Mouse (Mus musculus): ENCODE data around the gene 2310022B05Rik. TPM values are rescaled to one million over a fixed set of nuclear protein-coding genes. Genes with fewer than 3 reads are reported as not detected.

2310022B05Rik gene
- polyA plus RNA-seq, 1 experiment from 2014 or later, result 49.1 TPM

GRCm38 (mm10) chr8:124608239-124608971 lies 54.8 kb downstream of the 2310022B05Rik start:
- H3K9me3 ChIP-seq (replicated peaks), result no peaks in the 10 kb centered on the region
- no peak for ATAC-seq (ENCODE audit: insufficient number of reproducible peaks, low FRiP score)
- H3K9ac ChIP-seq, result no peak overlapping the region
- no peak overlapping the region for H3K4me2 ChIP-seq
- peaks cover 17% of the 10 kb centered on the region for H3K27me3 ChIP-seq (replicated peaks)
- no peak overlapping the region for H3K27ac ChIP-seq (ENCODE audit: poor library complexity, severe bottlenecking)
- no peak overlapping the region for H3K4me3 ChIP-seq
- WGBS, result 64% methylated on average over 13 of the region's 13 CpGs
- H3K36me3 ChIP-seq, result no peaks in the 10 kb centered on the region
- H3K4me1 ChIP-seq (replicated peaks), result no peaks in the 10 kb centered on the region

GRCm38 (mm10) chr8:124604066-124604465 lies 59.1 kb downstream of the 2310022B05Rik start:
- Histone ChIP-seq H3K27ac (ENCODE audit: poor library complexity, severe bottlenecking) (no peak overlapping the region), H3K4me2 (no peak overlapping the region), H3K4me1 (replicated peaks) (no peaks in the 10 kb centered on the region), H3K9me3 (replicated peaks) (no peaks in the 10 kb centered on the region), H3K36me3 (no peaks in the 10 kb centered on the region), H3K27me3 (replicated peaks) (peaks cover 28% of the 10 kb centered on the region), H3K4me3 (no peak overlapping the region), H3K9ac (no peak overlapping the region)
- no peak for ATAC-seq (ENCODE audit: insufficient number of reproducible peaks, low FRiP score)
- 61% methylated on average over 5 of the region's 5 CpGs for WGBS

GRCm38 (mm10) chr8:124589393-124589792 lies 73.8 kb downstream of the 2310022B05Rik start:
- no peaks in the 10 kb centered on the region for H3K9me3 ChIP-seq (replicated peaks)
- H3K27me3 ChIP-seq (replicated peaks), result peaks cover 3% of the 10 kb centered on the region; the same call in 1 of the 2 replicates
- H3K36me3 ChIP-seq, result no peaks in the 10 kb centered on the region
- H3K4me1 ChIP-seq (replicated peaks), result peaks cover 16% of the 10 kb centered on the region
- no peak for ATAC-seq (ENCODE audit: insufficient number of reproducible peaks, low FRiP score)
- no peak overlapping the region for H3K27ac ChIP-seq (ENCODE audit: poor library complexity, severe bottlenecking)
- no peak overlapping the region for H3K9ac ChIP-seq
- 71% methylated on average over 4 of the region's 4 CpGs for WGBS
- no peak overlapping the region for H3K4me2 ChIP-seq
- no peak overlapping the region for H3K4me3 ChIP-seq

DNA sequence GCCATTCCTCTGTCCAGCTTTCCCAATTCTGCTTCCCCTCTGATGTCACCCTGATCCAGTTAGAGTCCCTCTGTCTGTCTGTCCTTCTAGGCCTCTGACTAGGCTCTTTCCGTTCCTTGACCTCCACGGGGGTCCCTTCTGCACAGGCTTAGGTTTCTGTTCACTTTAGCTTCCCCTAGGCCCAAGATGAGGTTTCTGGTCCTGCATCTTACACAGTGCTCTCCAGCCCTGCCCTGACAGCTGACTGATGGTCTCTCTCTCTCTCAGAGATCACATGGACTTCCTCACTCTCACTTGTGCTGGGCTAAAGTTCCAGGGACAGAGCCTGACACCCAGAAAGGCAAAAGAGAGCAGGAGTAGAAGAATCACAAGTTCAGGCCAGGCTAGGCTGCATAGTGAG lies 76.6 kb downstream of the 2310022B05Rik start:
- no peak overlapping the region for H3K9ac ChIP-seq
- ATAC-seq (ENCODE audit: insufficient number of reproducible peaks, low FRiP score), result no peak

More for the DNA sequence above, 76.6 kb downstream of the 2310022B05Rik start:
- Histone ChIP-seq H3K36me3 (no peaks in the 10 kb centered on the region), H3K4me3 (no peak overlapping the region), H3K4me1 (replicated peaks) (peaks cover 16% of the 10 kb centered on the region), H3K4me2 (no peak overlapping the region), H3K27ac (ENCODE audit: poor library complexity, severe bottlenecking) (no peak overlapping the region), H3K9me3 (replicated peaks) (no peaks in the 10 kb centered on the region), H3K27me3 (replicated peaks) (peaks cover 3% of the 10 kb centered on the region; the same call in 1 of the 2 replicates)
- WGBS, result 75% methylated on average over 2 of the region's 2 CpGs

Other genes with a start within 250 kb of the 2310022B05Rik start
- 2.5 and 2.6 TPM in 2 replicates for gene Pgbd5, start 223.7 kb downstream of the 2310022B05Rik start, polyA plus RNA-seq (2016; fragmentation: Nextera tagmentation; extraction: Ambion mirVana)
- gene Cog2, start 142.6 kb downstream of the 2310022B05Rik start, polyA plus RNA-seq (2016; fragmentation: Nextera tagmentation; extraction: Ambion mirVana), result 27.0 and 30.1 TPM in 2 replicates
- 0.43 and 0.71 TPM in 2 replicates for gene Agt, start 93.7 kb downstream of the 2310022B05Rik start, polyA plus RNA-seq (2016; fragmentation: Nextera tagmentation; extraction: Ambion mirVana)
- 0.08 and 0.34 TPM in 2 replicates for gene Capn9, start 87.3 kb downstream of the 2310022B05Rik start, polyA plus RNA-seq (2016; fragmentation: Nextera tagmentation; extraction: Ambion mirVana)
- gene Ttc13, start 58.6 kb upstream of the 2310022B05Rik start, polyA plus RNA-seq (2016; fragmentation: Nextera tagmentation; extraction: Ambion mirVana), result 42.8 and 43.3 TPM in 2 replicates
- gene Arv1, start 58.8 kb upstream of the 2310022B05Rik start, polyA plus RNA-seq (2016; fragmentation: Nextera tagmentation; extraction: Ambion mirVana), result 20.2 and 21.3 TPM in 2 replicates
- 2.6 and 2.8 TPM in 2 replicates for gene Fam89a, start 88.5 kb upstream of the 2310022B05Rik start, polyA plus RNA-seq (2016; fragmentation: Nextera tagmentation; extraction: Ambion mirVana)
- 0.24 and 0.33 TPM in 2 replicates for gene Trim67, start 129.7 kb upstream of the 2310022B05Rik start, polyA plus RNA-seq (2016; fragmentation: Nextera tagmentation; extraction: Ambion mirVana)
- gene Gnpat, start 199.7 kb upstream of the 2310022B05Rik start, polyA plus RNA-seq (2016; fragmentation: Nextera tagmentation; extraction: Ambion mirVana), result 109 and 116 TPM in 2 replicates
- gene 2810004N23Rik, start 199.8 kb upstream of the 2310022B05Rik start, polyA plus RNA-seq (2016; fragmentation: Nextera tagmentation; extraction: Ambion mirVana), result 57.1 and 59.4 TPM in 2 replicates
- 10.1 and 10.3 TPM in 2 replicates for gene Exoc8, start 234.3 kb upstream of the 2310022B05Rik start, polyA plus RNA-seq (2016; fragmentation: Nextera tagmentation; extraction: Ambion mirVana)
- 10.4 and 10.9 TPM in 2 replicates for gene Sprtn, start 234.5 kb upstream of the 2310022B05Rik start, polyA plus RNA-seq (2016; fragmentation: Nextera tagmentation; extraction: Ambion mirVana)